Mouse (Mus musculus) hindbrain, embryonic 12.5 days (tissue): Measurements from ENCODE around the gene Ip6k1. TPM values are rescaled to one million over a fixed set of nuclear protein-coding genes. Genes with fewer than 3 reads are reported as not detected.

Experiments
- ATAC-seq: fragments of 200-750 bp; cut with Nextera tagmentation; 2 replicates; pipeline ENCODE4 v1.8.0; 2017; ENCODE audit warnings: moderate TSS enrichment; ENCODE audit not compliant: low FRiP score
- H3K27ac ChIP-seq: fragments of 300-500 bp; sonication (generic); 2 replicates; pipeline ENCODE4 v1.5.1; 2016; ENCODE audit warnings: mild to moderate bottlenecking
- H3K27me3 ChIP-seq: fragments of 300-500 bp; sonication (generic); 2 replicates; pipeline ENCODE4 v1.6.1; 2016; ENCODE audit warnings: mild to moderate bottlenecking
- H3K36me3 ChIP-seq: fragments of 300-500 bp; sonication (generic); 2 replicates; pipeline ENCODE4 v1.6.1; 2016; ENCODE audit warnings: mild to moderate bottlenecking
- H3K4me1 ChIP-seq: fragments of 300-500 bp; sonication (generic); 2 replicates; pipeline ENCODE4 v1.6.1; 2016
- H3K4me2 ChIP-seq: fragments of 300-500 bp; sonication (generic); replicated peaks from 2 replicates; pipeline ENCODE4 v1.6.1; 2016; ENCODE audit warnings: mild to moderate bottlenecking
- H3K4me3 ChIP-seq: fragments of 300-500 bp; sonication (generic); 2 replicates; pipeline ENCODE4 v1.5.1; 2016; ENCODE audit warnings: mild to moderate bottlenecking
- H3K9ac ChIP-seq: fragments of 300-500 bp; sonication (generic); 2 replicates; pipeline ENCODE4 v1.6.1; 2016; ENCODE audit warnings: mild to moderate bottlenecking, moderate library complexity
- H3K9me3 ChIP-seq: fragments of 300-500 bp; sonication (generic); replicated peaks from 2 replicates; pipeline ENCODE4 v1.6.1; 2016; ENCODE audit warnings: mild to moderate bottlenecking
- WGBS: fragments of 180-500 bp; shearing (Covaris S2); methylation state at CpG from one replicate; pipeline ENCODE4 v1.1.7; 2016; 5-methylcytosine and 5-hydroxymethylcytosine counted together
- polyA plus RNA-seq: library from polyadenylated mRNA; unstranded; fragments of >200 nt; fragmentation: Nextera tagmentation; extraction: Ambion mirVana; gene quantifications from 2 replicates; pipeline ENCODE4 v1.2.1, GENCODE M21; 2016

The Ip6k1 gene
- polyA plus RNA-seq, 1 experiment from 2014 or later, result 102 TPM

DNA sequence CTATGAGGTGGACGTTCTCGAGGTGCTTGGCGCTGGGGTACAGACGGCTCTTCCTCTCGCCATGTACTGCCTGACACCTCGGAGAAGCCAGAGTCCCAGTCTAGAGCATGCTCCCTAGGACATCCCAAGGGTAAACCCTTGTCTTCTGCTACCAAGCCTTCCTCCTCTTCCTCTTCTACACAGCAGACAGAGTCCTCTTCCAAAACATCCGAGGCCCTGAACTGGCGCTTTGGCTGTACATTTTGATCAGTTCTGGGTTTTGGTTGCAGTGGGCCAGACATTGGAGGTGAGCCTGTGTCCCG is 17.6 kb upstream of the Ip6k1 start:
- ATAC-seq, result no peak
- WGBS, result 53% methylated on average over 9 of the region's 9 CpGs
- H3K36me3 ChIP-seq, result no peaks in the 10 kb centered on the region

GRCm38 (mm10) chr9:107985131-107986119 is 16.9 kb upstream of the Ip6k1 start, which contains the start of gene Inka1:
Inka1 (minus strand) TSS chr9:107985879.
- H3K4me2 ChIP-seq, result peak within 1 kb of the TSS; percentile 84
- no peaks in the 10 kb centered on the region for H3K36me3 ChIP-seq
- H3K4me3 ChIP-seq, result peak within 1 kb of the TSS; percentile 62
- peak within 1 kb of the TSS; percentile 68 for H3K9ac ChIP-seq
- H3K27me3 ChIP-seq, result peaks cover 24% of the 10 kb centered on the region
- under 1% methylated on average over 58 of the region's 58 CpGs for WGBS
- H3K27ac ChIP-seq, result peak within 1 kb of the TSS; percentile 82
- peaks cover 41% of the 10 kb centered on the region for H3K4me1 ChIP-seq
- peak; percentile 77 for ATAC-seq
- no peaks in the 10 kb centered on the region for H3K9me3 ChIP-seq

More for the DNA sequence above, 17.6 kb upstream of the Ip6k1 start:
- peak overlapping the region; percentile 68 for H3K9ac ChIP-seq
- H3K4me1 ChIP-seq, result peaks cover 41% of the 10 kb centered on the region
- H3K27me3 ChIP-seq, result peaks cover 24% of the 10 kb centered on the region
- no peaks in the 10 kb centered on the region for H3K9me3 ChIP-seq
- peak overlapping the region; percentile 82 for H3K27ac ChIP-seq
- peak overlapping the region; percentile 62 for H3K4me3 ChIP-seq
- H3K4me2 ChIP-seq, result peak overlapping the region; percentile 84

- Histone ChIP-seq H3K36me3 (no peaks in the 10 kb centered on the region), H3K27me3 (peaks cover 24% of the 10 kb centered on the region), H3K27ac (0 out of 2 replicates have a peak overlapping the region, but pooled peaks have one; percentile 4), H3K4me3 (peak overlapping the region; percentile 62; the same call in 1 of the 2 replicates), H3K9me3 (no peaks in the 10 kb centered on the region), H3K9ac (no peak overlapping the region), H3K4me2 (peak overlapping the region; percentile 84), H3K4me1 (peaks cover 33% of the 10 kb centered on the region)
- peak; percentile 72 for ATAC-seq
- WGBS, result 7% methylated on average over 18 of the region's 18 CpGs
Observed at GRCm38 (mm10) chr9:107986376-107986775, 15.9 kb upstream of the Ip6k1 start.

DNA sequence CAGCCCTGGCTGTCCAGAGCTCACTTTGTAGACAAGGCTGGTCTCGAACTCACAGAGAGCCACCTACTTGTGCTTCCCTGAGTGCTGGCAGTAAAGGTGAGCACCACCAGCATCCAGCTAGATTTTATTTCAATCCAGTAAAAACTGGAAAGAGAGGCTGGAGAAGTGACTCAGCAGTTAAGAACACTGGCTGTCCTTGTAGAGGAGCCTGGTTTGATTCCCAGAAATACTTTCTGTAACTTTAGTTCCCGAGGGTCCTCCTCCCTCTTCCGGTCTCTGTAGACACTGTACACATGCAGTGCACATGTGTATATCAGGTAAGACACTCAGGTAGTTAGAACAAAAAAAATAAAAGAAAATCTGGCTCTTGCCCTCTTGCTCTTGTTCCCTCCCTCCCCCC is 14.4 kb upstream of the Ip6k1 start:
- WGBS, result 68% methylated on average over 3 of the region's 3 CpGs
- H3K4me3 ChIP-seq, result no peak overlapping the region
- H3K4me2 ChIP-seq, result no peak overlapping the region
- H3K9me3 ChIP-seq, result no peaks in the 10 kb centered on the region
- H3K36me3 ChIP-seq, result no peaks in the 10 kb centered on the region
- H3K27ac ChIP-seq, result no peak overlapping the region
- no peak overlapping the region for H3K9ac ChIP-seq
- peaks cover 20% of the 10 kb centered on the region for H3K4me1 ChIP-seq
- no peak for ATAC-seq
- H3K27me3 ChIP-seq, result peaks cover 24% of the 10 kb centered on the region

- H3K36me3 ChIP-seq, result no peaks in the 10 kb centered on the region
- no peaks in the 10 kb centered on the region for H3K27me3 ChIP-seq
- no peak within 1 kb of the TSS for H3K9ac ChIP-seq
- 80% methylated on average over 2 of the region's 2 CpGs for WGBS
- ATAC-seq, result no peak
- no peak within 1 kb of the TSS for H3K4me2 ChIP-seq
- H3K4me3 ChIP-seq, result no peak within 1 kb of the TSS
- no peaks in the 10 kb centered on the region for H3K9me3 ChIP-seq
- H3K27ac ChIP-seq, result no peak within 1 kb of the TSS
- peaks cover 3% of the 10 kb centered on the region; the same call in 1 of the 2 replicates for H3K4me1 ChIP-seq
Observed at GRCm38 (mm10) chr9:107992197-107992596, 10.1 kb upstream of the Ip6k1 start, which contains the start of gene Cdhr4. Cdhr4 (plus strand) TSS chr9:107992497.

DNA sequence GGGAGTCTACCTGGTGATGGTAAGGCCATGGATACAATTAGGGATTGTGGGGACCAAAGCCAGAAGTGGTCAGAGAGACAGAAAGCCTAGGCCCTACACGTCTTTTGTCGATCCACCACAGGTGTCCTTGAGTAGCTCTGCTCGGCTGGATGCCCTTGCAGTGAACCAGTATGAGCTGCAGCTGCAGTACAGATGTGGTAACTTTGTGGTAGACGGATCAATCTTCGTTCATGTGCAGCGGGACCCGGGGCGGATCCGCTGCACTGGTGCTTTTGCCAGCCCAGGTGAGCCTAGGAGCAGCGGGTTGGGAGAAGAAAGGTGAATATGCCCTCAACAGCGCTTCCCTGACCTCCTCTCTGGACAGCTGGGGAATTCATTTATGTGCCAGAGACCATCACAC is 9.3 kb upstream of the Ip6k1 start:
- Histone ChIP-seq H3K27ac (no peak overlapping the region), H3K27me3 (no peaks in the 10 kb centered on the region), H3K9ac (no peak overlapping the region), H3K4me1 (peaks cover 3% of the 10 kb centered on the region; the same call in 1 of the 2 replicates), H3K9me3 (no peaks in the 10 kb centered on the region), H3K4me3 (no peak overlapping the region), H3K36me3 (no peaks in the 10 kb centered on the region), H3K4me2 (no peak overlapping the region)
- no peak for ATAC-seq
- 77% methylated on average over 11 of the region's 11 CpGs for WGBS

DNA sequence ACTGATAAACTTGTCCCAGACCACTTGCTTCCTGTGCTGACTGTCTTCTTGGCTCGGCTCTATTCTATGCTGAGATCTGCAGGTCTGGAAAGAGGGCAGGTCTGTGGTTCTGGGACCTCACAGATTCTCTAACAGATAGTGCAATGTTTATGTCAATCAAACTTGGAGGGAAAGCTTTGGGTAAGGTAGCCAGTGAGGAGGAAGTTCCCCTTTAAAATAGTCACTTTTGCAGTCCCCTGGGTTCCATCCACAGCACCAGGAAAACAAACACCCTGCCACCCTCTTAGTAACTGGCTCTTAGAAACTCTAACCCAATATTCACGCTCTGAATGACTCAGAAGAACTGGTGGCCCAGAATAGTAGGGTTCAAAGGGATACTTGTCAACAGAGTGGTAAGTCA is 7.8 kb upstream of the Ip6k1 start:
- 72% methylated on average over 2 of the region's 2 CpGs for WGBS
- Histone ChIP-seq H3K9me3 (no peaks in the 10 kb centered on the region), H3K27ac (no peak overlapping the region), H3K4me1 (no peaks in the 10 kb centered on the region), H3K9ac (no peak overlapping the region), H3K4me3 (no peak overlapping the region), H3K27me3 (no peaks in the 10 kb centered on the region), H3K4me2 (no peak overlapping the region), H3K36me3 (no peaks in the 10 kb centered on the region)
- ATAC-seq, result no peak

DNA sequence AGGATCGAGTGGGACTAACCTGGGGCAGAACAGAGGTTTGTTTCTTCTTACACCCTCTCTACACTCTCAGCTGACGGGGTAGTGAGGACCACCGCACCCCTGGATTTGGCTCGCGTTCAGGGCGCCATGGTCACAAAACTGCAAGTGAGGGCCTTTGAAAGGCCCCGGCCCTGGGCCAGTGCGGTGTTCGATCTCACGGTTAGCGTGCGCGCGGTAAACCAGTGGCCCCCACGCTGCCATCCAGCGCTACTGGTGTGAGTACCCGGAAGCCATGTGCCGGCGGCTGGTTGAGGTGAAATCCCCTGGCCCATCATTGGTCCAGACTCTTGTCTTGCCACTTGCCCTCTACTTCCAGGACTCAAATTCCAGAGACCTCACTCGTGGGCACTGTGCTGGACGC is 6.8 kb upstream of the Ip6k1 start:
- Histone ChIP-seq H3K27ac (no peak overlapping the region), H3K4me2 (no peak overlapping the region), H3K4me1 (no peaks in the 10 kb centered on the region), H3K27me3 (no peaks in the 10 kb centered on the region), H3K4me3 (no peak overlapping the region), H3K9ac (no peak overlapping the region), H3K9me3 (no peaks in the 10 kb centered on the region), H3K36me3 (no peaks in the 10 kb centered on the region)
- WGBS, result 94% methylated on average over 21 of the region's 21 CpGs
- no peak for ATAC-seq

DNA sequence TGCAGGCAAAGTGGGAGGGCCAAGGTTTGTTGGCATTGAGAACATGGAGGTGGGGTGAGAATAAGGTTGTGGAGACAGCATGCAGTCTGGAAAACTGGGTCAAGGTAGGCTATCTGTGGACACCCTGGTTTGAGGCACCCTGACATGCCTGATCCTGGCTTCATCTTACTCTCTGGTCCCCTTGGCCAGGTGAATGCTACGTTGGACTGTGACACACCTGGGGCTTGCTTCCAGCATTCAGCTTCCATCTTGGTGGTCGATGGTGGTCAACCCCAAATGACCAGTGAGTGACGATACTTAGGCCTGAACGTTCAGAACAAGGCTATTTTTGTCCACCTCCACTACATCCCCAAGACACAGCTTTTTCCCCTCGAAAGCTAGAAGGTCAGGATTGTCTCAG is 6.3 kb upstream of the Ip6k1 start, which contains the start of gene Gm20662:
Gene Gm20662, plus strand, starts transcription at position 301 of the 400 bp plus-strand sequence.
- Histone ChIP-seq H3K36me3 (no peaks in the 10 kb centered on the region), H3K9ac (no peak within 1 kb of the TSS), H3K4me3 (no peak within 1 kb of the TSS), H3K4me2 (no peak within 1 kb of the TSS), H3K9me3 (no peaks in the 10 kb centered on the region), H3K27me3 (no peaks in the 10 kb centered on the region), H3K4me1 (no peaks in the 10 kb centered on the region), H3K27ac (no peak within 1 kb of the TSS)
- 95% methylated on average over 5 of the region's 5 CpGs for WGBS
- ATAC-seq, result no peak

DNA sequence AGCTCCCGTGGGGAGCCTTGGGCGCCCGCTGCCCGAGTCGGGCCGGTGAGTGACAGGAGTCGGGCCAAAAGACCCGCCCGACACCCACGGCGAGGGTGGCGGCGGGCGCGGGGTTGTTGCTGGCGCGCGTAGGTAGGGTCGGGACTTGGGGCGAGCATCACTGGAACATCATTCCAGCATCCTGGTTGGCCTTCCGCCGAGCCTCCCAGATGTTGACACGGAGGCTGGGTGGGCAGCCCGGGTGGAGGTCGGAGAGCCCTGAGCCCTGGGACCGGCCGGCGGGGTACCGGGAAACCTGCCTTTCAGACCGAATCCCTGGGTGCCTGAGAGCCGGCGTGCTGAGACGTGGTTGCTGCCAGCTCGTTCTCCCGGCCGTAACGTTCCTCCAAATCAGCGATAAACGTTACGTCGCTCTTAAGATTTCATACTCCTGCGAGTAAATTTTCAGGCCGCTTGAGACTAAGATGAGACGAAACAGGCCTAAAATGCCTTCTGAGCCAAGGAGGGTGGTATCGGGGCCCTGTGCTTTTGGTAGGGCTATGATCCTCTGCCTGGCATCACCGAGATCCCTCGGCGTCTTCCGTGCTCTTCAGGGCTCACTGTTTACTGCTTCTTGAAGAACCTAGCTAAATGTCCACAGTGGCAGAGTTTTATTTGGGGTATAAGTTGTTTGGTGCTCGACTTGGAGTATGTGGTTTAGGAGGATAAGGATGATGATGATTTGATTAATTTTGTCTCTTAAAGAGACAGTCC is 653 bp downstream of the Ip6k1 start:
- Histone ChIP-seq H3K9me3 (no peaks in the 10 kb centered on the region), H3K9ac (peak overlapping the region; percentile 96), H3K4me2 (peak overlapping the region; percentile 84), H3K4me1 (peaks cover 26% of the 10 kb centered on the region), H3K27ac (peak overlapping the region; percentile 96), H3K36me3 (no peaks in the 10 kb centered on the region), H3K27me3 (no peaks in the 10 kb centered on the region), H3K4me3 (peak overlapping the region; percentile 98)
- under 1% methylated on average over 50 of the region's 50 CpGs for WGBS
- peak; percentile 72 for ATAC-seq

DNA sequence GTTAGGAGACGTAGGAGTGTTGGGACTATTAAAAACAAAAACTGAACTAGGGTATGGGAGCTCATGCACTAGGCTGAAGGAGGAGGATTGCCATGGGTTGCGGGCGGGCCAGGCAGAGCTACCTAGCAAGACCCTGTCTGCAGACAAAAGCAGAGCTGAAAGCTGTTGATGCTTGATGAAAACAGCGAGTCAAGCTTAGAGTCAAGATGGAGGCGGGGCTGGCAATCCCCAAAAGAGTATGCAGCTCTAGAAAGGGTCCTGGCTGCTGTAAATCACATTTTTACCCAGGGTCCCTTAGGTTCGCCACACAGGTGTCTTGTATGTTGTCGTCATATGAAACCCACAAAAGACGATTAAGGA is 1.2 kb downstream of the Ip6k1 start:
- Histone ChIP-seq H3K27ac (peak overlapping the region; percentile 96), H3K36me3 (no peaks in the 10 kb centered on the region), H3K4me3 (peak overlapping the region; percentile 98), H3K9ac (peak overlapping the region; percentile 96), H3K9me3 (no peaks in the 10 kb centered on the region), H3K4me2 (peak overlapping the region; percentile 84), H3K27me3 (no peaks in the 10 kb centered on the region), H3K4me1 (peaks cover 26% of the 10 kb centered on the region)
- no peak for ATAC-seq
- WGBS, result 20% methylated on average over 8 of the region's 8 CpGs

DNA sequence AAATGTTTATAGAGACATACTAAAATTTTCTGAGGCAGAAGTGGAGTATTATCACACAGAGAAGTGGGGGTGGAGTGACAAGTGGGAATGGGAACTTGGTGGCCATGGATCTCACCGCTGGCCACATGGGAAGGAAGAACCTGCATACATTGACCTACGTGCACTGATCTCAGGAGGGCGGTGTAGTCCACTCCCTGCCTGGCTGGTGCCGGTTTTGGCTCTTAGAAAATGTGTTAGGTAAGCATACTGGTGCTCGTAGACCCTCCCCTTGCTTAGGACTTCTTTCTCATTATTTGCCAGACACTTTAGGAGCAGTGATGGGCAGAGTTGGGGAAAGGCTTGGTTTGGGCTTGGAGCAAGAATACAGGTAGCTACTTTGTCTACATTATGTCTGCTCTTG is 5.7 kb downstream of the Ip6k1 start:
- Histone ChIP-seq H3K36me3 (peaks cover 7% of the 10 kb centered on the region), H3K4me1 (peaks cover 22% of the 10 kb centered on the region), H3K9ac (no peak overlapping the region), H3K27me3 (no peaks in the 10 kb centered on the region), H3K4me3 (no peak overlapping the region), H3K27ac (no peak overlapping the region), H3K9me3 (no peaks in the 10 kb centered on the region), H3K4me2 (no peak overlapping the region)
- WGBS, result 93% methylated on average over 5 of the region's 5 CpGs
- ATAC-seq, result no peak
